Mouse (Mus musculus): Measurements from ENCODE around the gene Edem3.
"Not testable (repeated sequence)": the region's sequence is repeated elsewhere in the genome, so short reads cannot be mapped to it uniquely, and the experiment has no call there.

Edem3 gene

DNA sequence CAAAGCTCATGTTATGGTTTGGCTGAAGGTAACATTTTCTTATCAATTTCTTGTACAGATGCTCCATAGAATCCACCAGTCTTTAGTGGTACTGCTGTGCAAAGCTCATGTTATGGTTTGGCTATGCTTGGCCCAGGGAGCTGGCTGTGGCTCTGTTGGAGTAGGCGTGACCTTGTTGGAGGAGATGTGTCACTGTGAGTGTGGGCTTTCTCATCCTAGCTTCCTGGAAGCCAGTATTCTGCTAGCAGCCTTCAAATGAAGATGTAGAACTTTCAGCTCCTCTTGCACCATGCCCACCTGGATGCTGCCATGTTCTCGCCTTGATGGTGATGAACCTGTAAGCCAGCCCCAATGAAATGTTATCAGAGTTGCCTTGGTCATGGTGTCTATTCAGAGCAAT lies 5.3 kb upstream of the Edem3 start:
- not testable (repeated sequence) for DNase-seq (ENCODE audit: low read depth)

DNA sequence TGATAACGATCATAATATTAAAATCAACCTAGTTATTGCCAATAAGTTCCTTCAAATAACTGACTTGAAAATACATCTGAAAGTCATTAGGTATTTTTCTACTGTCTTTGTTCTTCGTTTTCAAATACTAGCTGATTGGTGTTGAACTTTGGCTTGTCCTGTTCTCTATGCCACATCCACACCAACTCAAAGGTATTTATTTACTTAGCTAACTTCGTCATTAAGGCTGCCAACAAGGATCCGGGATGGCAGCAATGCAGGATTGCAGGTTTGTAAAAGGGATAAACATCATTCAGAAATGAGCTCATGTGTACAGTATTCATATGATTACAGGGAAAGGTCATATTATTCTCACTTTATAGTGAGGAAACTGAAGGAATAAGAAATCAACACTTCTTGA lies 2.2 kb upstream of the Edem3 start:
- no peak for DNase-seq (ENCODE audit: low read depth)

DNA sequence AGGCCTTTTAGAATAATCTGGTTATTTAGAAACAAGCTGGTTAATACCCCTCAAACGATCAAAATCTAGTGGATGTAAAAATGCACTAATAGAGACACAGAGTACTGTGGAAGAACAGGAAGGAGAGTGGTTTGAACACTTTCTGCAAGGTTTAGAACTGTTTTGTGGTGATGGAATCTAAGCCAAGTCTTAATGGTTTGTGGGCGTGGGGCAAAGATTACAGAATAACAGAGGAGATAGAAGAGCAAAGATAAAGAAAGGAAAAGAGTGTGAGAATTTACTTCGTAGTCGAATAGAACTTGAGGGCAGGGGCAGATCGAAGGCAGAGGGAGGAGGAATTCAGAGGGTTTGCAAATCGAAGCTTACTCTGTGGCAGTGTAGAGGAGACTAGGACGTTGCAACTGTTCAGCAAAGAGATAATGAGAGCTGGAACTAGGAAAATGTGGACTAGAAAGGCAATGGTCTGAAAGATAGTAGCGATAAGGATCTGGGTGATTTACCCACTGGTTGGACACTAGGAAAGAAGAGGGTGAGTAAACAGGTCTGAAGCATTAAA lies 1.7 kb upstream of the Edem3 start:
- DNase-seq (ENCODE audit: low read depth) = no peak

DNA sequence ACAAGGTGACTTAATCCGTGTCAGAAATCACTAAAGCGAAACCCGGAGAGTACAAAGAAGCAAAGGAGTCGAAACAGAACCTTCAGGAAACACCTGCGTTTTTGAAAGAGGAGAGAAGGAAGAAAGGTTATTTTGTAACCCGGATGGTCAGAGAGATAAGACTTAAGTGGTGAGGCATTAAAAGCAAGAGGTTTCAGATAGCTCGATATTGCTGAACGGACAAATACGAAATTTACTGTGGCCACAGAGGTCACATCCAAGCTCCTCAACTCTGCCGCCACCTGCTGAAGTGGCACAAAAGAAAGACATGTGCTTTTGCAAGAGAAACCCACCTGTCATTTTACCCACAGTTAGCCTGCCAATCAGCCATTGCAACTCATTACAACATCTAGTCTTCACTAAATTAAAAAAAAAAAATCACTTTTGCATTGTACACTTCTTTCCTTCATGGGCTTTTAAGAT lies 1.1 kb upstream of the Edem3 start:
- DNase-seq (ENCODE audit: low read depth) = no peak

DNA sequence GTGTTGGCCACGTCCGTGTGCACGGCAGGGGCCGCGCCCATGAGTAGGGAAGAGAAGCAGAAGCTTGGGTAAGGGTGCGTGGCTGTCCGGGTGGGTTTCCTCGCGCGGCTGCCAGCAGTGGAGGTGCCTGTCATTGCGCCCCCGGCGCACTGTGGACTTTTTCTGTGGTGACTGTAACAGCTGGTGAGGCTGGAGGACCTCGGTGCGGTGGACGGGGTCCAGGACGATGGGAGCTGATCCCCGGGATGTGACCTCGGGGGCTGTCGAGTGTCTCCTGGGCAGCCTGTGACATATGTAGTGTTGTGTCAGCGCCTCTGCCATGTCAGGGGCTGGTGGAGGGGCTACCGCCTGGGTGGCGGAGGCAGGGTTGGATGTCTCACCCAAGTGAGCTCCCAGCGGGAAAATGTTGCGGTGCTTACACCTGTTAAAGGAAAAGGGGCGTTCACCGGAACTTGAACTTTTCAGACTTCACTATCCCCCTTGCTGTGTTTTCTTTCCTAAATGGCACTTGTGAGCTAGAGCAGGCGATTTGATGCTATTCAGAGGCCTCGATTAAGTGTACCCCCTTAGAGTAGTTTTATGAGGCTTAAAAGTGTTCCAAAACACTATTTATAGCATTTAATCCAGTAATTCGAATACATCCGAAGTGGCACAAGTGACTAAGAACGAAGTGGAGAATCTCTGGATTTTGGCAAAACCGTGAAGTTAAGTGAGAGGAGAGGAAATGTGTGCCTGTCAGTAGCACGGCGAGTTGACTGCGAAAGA lies 671 bp downstream of the Edem3 start:
- no peak for DNase-seq (ENCODE audit: low read depth)

DNA sequence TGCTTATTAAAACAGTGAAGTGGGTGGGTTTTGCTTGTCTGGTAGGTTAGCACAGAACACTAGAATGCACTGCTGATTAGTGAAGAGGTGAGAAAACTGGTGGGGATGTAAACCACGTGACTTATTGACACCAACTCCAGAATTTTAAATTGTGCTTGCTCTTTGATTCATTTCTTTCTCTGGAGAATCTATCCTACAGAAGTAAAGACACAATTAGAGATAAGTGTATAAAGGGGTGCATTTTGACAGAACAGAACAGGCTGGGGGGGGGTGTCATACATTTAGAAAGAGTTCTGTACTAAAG lies 1.2 kb downstream of the Edem3 start:
- DNase-seq (ENCODE audit: low read depth) = no peak

DNA sequence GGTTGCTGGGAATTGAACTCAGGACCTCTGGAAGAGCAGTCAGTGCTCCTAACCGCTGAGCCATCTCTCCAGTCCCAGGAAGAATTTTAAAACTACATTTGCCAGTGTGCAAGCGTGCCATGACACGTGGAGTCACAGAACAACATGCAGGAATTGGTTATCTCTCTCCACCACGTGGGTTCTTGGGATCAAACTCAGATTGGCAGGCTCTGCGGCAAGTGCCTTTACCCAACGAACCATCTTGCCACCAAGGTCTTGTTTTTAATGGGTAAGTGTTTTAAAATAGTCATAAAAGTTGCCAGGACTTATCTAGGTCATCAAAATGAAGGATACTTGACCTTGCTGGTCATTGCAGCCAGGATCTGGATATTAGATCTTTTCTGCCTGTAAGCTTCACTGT lies 3.1 kb downstream of the Edem3 start:
- DNase-seq (ENCODE audit: low read depth) = no peak

DNA sequence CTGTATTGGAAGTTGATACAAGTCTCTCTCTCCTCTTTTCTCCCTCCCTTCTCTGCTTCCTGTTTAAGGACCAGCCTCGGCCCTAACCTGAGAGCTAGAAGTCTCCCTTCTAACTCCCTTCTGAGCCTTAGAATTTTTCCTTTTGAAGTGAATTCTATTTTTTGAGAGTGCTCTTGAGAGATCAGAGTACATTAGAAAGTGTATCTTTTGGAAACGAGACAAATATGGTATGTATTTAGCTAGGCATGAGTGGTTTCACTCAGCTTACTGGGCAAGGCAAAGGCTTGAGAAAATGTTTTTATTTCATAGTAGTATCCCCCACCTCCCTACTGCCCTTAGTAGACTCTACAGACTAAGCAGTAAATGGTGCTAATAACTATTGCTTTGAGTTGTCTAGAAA lies 3.8 kb downstream of the Edem3 start:
- no peak for DNase-seq (ENCODE audit: low read depth)

DNA sequence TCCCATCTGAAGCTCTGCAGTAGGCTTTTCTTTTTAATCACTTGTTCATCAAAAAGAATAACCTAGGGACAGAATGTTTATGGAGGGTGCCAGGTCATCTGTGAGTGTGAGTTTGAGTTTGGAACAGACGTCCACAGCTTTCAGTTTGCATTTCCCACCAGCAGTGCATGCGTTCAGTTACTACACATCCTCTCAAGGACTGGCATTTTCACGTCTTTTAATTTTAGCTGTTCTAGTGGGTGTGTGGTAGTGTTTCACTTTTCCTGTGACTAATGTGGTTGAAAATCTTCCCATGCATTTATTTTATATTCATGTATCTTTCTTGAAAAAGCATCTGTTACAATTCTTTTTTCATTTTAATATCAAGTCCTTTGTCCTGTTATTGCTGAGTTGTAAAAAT lies 9.1 kb downstream of the Edem3 start:
- DNase-seq (ENCODE audit: low read depth) = no peak

DNA sequence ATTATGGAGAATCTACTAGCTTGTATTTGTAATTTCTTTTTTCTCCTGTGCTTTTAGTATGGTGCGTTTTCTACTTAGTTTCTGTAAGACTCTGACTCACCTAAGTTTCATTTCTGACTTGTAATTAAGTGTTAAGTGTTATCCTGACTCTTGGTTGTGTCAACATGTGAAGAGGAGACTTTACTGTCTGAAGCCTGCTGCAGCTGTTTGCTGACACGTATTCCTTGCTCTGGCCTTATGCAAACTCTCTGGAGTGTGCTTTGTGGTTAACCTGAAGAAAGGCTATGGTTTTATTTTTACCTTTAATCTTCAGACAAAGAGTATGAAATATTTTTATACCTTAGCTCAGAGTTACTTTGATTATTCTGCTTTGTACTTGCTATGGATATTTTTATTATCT lies 11.0 kb downstream of the Edem3 start:
- no peak for DNase-seq (ENCODE audit: low read depth)

DNA sequence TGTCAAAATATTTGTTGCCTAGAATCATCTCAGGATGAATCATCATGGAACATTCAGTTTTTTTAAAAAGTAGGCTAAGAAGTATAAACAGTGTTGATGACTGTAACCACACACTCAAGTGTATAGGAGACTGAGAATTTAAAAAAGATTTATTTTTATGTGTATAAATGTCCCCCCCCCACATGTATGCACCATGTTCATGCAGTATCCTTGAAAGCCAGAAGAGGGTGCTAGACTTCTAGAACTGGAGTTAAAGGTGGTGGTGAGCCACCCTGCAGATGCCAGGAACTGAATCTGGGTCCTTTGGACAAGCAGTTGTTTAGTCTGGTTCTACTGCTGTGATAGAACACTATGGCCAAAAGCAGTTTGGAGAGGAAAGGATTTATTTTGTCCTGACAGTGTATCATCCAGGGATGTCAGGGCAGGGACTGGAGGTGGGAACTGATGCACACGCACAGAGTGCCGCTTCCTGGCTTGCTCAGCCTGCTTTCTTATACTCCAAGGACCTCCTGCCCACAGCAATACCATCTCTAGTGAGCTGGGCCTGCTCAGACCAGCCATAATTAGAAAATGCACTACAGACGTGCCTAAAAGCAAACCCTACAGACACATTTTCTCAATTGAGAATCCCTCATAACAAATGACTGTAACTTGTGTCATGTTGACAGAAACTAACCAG lies 11.9 kb downstream of the Edem3 start:
- DNase-seq (ENCODE audit: low read depth) = no peak

DNA sequence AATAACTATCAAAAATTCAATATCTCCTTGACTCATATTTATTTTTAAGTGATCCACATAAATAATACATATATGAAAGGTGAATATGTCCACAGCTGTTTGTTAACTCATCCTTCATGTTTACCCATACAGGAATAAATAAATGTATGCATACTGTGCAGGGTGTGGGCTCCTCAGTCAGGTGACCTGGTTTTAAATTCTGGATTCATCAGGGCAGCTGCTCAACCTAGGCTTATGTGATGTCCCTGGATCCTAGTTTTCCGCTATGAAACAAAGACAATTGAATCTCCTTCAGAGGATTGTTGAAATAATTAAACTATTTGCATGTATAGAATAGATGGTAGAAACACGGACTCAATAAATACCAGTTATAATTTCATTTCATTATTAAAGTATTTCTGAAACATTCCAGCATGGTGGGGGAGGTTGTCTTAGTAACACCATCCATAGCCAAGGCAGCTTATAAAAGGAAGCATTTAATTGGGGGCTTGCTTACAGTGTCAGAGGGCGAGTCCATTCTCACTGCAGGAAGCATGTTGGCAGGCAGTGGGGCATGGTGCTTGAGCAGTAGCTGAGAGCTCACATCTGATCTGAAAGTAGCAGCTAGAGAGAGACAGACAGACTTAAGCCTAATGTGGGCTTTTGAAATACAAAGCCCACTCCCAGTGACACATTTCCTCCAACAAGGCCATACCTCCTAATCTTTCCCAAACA lies 14.2 kb downstream of the Edem3 start:
- DNase-seq (ENCODE audit: low read depth) = no peak

DNA sequence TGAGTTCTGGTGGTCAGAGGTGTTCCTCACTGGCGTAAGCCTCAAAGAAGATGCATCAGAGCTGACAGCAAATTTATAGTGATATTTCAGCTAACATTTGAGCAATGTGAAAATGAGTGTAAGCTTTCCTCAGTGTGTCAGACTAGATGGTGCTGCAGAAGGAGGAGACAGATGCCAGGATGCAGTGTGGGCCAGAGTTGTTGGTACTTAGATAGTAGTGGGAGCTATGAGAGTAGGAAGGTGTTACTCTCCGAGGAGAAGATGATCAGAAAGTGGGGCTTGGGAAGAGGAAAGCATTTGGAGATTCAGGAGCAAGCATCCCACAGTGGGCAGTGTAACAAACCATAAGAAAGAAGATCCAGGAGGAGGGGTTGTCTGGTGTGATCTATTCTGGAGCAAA lies 22.4 kb downstream of the Edem3 start:
- DNase-seq (ENCODE audit: low read depth) = no peak

DNA sequence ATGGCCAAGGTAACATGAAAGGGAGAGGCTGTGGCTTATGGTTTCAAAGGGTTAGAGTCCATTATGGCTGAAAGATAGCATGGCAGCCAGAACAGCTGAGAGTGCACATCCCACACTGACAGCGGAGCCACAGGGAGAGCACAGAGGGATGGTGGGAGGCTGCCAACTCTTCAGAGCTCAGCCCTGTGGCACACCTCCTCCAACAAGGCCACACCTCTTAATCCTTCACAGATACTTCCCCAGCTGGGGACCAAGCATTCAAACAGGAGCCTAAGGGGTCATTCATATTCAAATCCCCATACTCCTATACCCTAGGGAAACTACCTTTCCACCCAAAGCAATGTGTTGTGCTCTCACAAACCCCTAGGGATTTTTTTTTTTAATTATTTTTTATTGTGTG lies 23.4 kb downstream of the Edem3 start:
- no peak for DNase-seq (ENCODE audit: low read depth)

DNA sequence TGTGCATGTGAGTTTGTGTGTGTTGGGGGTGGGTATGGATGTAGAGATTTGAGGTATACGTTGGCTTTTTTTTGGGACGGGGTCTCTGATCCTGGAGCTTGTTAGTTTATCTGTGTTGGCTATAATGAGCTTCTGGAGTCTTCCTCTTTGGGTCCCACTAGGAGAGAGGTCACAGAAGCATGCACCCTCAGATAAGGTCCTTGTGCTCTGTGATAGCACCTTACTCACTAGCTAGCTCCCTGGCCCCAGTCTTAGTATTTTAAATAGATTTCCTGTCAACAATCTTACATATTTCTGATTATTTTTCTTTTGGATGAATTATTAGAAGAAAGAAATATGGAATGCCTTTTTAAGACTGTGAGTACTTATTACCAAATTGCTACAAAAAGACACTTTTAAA lies 24.1 kb downstream of the Edem3 start:
- no peak for DNase-seq (ENCODE audit: low read depth)

DNA sequence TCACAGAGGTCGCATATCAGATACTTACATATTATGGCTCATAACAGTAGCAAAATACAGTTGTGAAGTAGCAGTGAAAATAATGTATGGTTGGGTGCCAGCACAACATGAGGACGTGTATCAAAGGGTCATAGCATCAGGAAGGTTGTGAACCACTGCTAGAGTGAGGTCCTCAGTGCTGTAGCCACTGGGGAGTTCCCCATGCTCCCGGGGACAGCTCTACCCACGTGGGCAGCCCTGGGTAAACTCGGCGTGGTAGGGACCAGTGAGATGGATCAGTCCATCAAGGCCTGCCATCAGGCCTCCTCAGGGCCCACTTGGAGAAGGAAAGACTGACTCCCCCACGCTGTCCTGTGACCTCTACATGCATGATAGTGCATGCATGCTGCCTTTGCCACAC lies 26.3 kb downstream of the Edem3 start:
- no peak for DNase-seq (ENCODE audit: low read depth)

DNA sequence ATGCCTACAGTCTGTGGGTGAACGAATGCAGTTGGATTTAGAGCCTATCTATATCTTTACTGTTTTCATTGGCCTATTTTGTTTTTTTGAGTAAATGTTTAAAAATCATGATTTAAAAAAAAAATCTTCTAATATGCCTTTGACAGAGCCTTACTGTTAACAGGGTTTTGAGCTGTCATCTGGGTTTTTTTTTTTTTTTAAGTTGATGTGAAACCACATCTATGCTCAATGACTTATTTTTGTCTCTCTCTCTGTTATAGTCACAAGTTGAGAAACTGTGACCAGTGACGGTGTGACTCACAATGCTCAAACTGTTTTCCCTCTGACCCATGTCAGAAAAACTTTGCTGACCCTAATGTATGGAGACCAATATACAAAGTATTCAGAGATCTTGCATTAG lies 28.2 kb downstream of the Edem3 start:
- no peak for DNase-seq (ENCODE audit: low read depth)

DNA sequence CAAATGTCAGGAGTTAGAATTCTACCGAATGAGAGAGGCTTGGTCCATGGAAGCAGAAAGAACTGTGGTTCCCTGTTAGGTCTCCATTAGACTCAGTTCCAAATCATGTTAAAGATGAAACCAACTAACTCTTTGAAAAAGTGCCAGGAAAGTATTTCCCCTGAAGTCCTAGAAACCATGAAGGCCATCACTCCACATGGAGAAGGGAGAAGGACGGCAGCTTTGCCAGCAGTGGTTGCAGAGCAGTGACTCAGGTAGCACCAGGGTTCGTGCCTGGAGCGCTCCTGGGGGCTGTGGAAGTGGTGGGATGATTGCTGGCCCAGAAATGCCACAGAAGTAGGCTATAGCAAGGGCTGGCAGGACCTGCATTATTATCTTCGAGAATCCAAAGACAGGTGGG lies 31.2 kb downstream of the Edem3 start:
- no peak for DNase-seq (ENCODE audit: low read depth)

DNA sequence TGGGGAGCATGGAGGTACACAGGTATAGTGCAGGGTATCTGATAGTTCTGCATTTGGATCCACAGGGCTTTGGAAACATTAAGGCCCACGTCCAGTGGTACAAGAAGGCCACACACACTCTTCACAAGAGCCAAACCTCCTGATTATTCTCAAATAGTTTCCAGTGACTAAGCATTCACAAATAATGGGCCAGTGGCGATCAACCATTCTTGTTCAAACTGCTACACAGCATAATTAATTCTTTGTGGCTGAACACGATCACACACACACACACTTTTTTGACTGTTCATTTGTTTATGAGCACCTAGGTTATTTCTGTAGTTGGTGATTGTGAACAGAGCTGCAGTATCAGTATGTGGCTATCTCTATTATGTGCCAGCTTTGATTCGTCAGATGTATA lies 34.0 kb downstream of the Edem3 start:
- no peak for DNase-seq (ENCODE audit: low read depth)

DNA sequence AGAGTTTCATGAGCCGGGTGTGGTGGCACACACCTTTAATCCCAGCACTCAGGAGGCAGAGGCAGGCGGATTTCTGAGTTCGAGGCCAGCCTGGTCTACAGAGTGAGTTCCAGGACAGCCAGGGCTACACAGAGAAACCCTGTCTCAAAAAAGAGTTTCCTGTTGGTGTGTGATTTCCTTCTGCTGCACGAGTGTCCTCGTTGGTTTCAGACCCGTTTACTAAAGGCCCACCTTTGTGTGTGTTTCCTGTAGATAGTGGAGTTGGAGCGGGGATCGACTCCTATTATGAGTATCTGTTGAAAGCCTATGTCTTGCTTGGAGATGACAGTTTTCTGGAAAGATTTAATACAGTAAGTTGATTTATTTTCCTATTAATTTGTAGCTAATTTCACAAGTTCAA lies 36.9 kb downstream of the Edem3 start:
- DNase-seq (ENCODE audit: low read depth) = not testable (repeated sequence)

DNA sequence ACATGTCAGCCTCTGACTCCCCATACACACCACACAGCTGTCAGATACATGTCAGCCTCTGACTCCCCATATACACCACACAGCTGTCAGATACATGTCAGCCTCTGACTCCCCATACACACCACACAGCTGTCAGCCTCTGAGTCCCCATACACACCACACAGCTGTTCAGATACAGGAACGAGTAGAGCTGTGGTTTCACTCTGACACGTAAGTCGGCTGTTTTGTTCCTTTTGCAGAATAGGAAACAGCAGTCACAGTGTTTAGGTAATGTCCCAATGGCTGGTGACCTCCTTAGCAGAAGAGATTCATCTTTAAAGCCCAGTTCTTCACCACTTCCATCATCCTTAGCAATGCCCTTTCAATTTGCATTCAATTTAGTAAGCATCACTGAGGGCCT lies 47.6 kb downstream of the Edem3 start:
- DNase-seq (ENCODE audit: low read depth) = not testable (repeated sequence)

DNA sequence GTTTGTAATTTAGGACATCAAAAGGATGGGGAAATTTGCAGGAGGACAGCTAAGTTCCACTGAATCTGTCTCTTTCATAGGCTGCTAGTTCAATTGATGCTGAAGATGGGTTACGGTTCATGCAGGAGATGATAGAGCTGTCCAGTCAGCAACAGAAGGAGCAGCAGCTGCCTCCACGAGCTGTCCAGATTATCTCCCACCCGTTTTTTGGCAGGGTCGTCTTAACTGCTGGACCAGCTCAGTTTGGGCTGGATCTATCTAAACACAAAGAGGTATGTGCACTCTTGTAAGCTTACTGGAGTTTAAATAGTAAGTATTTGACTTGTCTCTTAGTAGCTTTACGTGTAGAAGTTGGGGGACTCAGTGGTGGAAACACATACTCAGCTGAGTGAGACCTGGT lies 52.1 kb downstream of the Edem3 start:
- no peak for DNase-seq (ENCODE audit: low read depth)
